Mouse (Mus musculus): Measurements from ENCODE around the gene Usp31. TPM values are rescaled to one million over a fixed set of nuclear protein-coding genes. Genes with fewer than 3 reads are reported as not detected.

Usp31 gene
- polyA plus RNA-seq, 1 experiment, result 25.5 TPM

DNA sequence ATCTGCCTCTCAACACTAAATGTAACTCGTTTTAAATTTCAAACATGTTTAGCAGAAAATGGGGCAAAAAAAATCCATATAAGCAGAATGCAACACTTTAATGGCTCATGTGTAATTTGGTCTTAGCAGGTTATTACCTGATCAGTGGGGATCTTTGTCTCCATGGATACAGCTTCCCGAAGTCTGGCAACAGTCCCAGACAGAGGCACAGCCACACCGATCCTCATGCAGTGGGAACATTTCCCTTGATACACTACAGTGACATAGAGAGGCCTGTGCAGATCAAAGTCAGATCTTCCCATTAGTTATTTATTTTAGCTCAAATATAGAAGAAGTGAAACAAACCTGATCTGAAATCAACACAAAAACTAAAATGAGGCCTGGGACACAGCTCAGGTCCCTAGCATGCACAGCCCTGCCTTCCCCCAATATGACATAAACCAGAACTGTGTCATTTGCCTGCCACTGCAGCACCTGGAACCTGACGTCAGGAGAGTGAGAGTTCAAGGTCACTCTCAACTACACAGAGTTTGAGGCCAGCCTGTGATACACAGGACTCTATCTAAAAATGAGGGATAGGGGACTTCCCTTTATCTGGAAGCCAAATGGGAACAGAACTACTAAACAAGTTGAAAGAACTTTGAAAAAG is 29.8 kb downstream of the Usp31 start:
- peak in 1 of 2 experiments; percentile 33 for DNase-seq (ENCODE audit: extremely low spot score in 1 of 2, low spot score in 1 of 2)

DNA sequence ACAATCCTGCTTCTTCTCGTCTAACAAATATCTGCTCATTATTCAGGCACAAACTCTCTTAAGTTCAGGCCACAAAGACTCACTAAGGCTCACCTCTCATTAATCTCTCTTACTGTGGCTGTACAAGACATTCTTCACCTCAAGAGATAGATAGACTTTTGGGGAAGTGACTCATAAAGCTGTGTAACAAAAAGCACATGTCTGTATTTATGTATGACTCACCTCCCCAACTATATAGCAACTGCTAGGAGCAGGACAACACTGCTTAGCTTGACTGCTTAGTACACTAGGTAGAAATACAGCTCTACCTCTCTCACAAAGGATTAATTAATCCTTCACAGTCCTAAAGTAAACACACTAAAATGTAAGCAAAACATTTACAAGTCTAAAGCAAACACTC is 46.3 kb downstream of the Usp31 start:
- DNase-seq (ENCODE audit: extremely low spot score in 1 of 2, low spot score in 1 of 2), result no peak

DNA sequence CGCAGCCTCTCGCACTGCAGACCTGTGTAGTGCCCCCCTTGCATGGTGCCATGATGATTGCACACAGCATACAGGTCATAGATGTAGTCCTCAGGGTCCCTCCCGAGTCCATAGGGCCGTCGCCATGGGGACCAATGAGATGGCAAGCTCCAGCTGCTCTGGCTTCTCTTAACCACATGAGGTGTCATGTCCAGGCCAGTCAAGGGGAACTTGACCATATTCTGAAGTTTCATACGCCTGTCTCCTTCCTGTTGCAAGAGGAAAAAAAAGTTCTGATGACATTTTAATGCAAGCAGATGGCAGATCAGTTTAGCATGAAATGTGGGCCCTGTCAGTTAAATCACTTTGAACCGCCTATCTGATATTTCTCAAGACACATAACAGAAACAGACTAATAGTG is 48.2 kb downstream of the Usp31 start:
- no peak for DNase-seq (ENCODE audit: extremely low spot score in 1 of 2, low spot score in 1 of 2)

DNA sequence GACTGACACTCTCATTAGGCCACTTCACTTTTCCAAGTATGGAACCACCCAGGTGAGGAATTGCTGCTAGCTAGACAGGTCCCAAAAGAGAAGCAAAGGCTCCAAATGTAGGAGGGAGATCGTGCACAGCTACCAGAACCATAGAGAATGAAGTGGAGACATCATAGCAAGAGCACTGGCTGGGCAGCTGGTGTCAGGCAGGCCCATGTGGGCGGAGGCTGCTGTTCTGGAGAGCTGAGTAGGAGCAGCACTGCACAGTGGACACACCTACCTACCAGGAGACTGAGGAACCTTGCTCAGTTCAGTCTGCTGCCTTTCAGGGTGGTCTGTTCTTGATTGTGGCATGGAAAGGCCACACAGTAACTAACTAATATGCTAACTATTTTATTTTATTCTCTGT is 52.4 kb downstream of the Usp31 start:
- no peak for DNase-seq (ENCODE audit: extremely low spot score in 1 of 2, low spot score in 1 of 2)

DNA sequence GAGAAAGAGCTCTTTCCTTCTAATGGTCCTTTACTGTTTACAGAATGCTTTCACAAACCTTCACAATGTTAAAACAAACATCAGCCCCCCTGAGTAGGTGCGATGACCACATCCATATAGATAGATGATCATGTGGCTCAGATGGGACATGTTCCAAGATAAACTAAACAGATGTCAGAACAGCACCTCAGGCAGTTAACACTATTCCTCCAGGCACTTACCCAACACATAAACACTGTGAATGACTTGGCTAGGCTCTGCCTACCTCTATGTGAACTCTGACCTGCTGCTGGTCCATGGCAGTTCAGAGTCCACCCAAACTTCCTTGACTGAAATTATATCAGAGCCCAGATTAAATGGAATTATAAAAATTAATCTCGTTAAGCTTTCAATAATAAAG is 54.4 kb downstream of the Usp31 start:
- no peak for DNase-seq (ENCODE audit: extremely low spot score in 1 of 2, low spot score in 1 of 2)

DNA sequence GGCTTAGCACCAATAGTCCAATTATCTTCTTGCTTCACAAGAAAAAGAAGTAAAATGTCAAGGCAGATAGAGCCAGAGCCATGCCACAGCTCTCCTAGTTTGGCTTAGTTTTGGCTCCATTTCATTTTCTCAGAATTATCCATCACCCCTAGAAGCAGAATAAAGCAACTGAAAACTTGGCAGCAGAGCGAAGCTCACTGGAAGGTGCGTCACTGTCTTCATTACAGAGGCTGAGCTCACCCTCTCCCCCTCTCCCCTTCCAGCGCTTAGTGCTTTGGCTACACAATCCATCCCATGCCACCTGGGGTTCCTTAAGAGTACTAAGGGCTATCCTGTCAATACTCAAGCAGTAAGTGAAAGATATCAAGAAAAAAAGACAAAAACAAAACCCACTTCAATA is 56.3 kb downstream of the Usp31 start:
- DNase-seq (ENCODE audit: extremely low spot score in 1 of 2, low spot score in 1 of 2), result peak; percentile 35 to 75

DNA sequence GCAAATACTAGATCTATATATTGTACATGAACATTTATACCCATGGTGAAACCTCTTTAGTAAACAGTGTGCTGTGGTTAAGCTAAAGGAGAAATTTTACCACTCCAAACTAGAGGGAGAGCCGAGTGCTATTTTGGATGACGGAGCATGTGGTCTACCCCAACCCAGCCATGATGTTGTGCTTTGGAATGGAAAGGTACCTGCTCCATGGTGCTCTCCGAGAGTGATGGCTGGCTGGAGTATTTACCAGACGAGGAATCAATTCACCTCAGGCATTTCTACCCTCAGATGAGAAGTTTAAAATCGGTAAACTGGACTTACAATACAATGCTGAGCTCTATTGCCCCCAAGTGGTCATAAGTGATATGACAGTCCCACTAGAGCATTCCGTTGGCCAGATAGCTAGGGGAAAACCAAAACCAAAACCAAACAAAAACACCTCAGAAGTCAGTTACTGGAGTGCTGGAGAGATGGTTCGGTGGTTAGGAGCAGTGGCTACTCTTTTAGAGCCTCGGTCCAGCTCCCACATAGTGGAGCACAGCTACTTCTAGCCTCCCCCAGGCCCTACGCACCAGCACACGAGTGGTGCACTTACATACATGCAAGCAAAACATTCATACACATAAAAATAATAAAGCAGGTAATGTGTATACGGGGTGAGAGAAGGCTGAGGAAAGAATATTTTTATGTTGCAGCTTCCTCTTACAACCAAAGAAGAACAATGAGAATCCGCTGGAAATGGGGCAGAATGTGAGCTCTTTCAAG is 65.9 kb downstream of the Usp31 start:
- peak; percentile 36 to 84 for DNase-seq (ENCODE audit: extremely low spot score in 1 of 2, low spot score in 1 of 2)

DNA sequence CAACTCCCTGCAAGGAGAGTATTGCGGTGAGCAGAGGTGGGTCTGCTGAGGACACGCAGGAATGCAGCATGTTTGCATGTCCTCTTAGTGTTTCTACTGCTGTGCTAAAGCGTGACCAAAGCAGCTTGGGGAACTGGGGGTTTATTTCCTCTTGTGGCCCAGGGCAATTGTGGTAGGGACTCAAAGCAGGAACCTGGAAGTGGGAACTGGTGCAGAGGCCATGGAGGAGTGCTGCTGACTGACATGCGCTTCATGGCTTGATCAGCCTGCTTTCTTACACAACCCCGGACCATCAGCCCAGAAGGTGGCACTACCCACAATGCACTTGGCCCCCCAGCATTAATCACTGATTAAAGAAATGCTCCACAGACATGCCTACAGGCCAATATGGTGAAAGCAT is 70.3 kb downstream of the Usp31 start:
- DNase-seq (ENCODE audit: extremely low spot score in 1 of 2, low spot score in 1 of 2), result no peak

DNA sequence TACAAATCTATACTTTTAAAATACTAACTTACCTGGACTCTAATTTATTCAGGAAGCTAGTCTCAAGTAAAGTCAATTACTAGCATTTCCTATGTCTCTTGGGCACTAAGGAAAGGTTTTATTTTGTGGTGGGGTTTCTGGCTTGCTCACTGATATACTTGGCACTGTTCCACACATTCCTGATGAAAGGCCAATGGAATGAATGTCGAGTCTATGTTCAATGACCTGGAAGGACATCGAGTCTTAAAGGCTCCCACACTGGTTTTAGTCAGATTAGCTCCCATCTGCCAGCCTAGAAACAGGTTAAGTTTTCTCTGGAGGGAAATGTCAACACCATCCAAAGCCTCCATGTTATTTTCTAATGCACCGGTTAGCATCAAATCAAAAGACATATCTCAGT is 72.8 kb downstream of the Usp31 start:
- DNase-seq (ENCODE audit: extremely low spot score in 1 of 2, low spot score in 1 of 2), result no peak

DNA sequence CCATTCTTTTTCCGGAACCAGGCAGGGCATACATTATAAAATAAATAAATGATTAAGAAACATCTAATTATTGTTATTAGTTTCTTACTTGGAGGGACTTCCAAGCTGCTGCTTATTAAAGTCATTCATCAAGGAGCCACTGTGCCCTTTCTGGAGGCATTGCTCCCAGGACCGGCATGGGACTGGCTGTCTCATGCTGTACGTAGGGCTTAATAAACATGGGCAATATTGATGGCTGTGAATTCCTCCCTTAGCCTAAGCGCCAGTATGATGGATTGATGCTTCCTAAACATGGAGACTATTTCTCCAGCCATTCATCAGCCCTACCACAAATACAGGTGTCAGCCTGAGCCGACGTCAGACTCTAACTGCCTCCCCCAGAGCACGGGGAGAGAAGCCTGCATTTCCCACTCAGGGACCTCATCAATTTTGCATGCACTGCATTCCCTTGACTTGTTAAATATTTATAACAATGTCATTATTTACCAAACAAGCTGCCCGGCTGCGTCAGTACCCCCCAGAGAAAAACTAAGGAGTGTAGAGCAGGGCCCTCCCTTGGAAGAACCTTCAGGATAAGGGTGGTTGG is 84.1 kb downstream of the Usp31 start:
- DNase-seq (ENCODE audit: extremely low spot score in 1 of 2, low spot score in 1 of 2), result no peak

DNA sequence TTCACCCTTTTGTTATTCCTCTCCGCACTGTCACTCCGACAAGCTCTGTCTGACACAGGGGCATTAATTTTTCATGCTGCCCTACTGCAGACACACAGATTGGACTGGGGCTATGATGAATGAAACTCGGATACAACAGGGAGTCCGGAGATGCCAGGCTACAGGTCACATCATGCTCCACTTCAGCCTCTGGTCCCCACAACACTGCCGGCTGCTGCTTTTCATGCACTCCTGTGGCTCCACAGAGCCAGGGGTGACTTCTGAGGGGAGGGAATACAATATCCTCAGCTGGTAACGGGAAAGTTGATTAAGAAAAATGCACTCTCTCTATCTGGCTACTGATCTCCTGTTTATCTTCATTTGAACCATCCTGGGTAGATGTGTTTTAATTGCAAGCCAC is 84.6 kb downstream of the Usp31 start:
- no peak for DNase-seq (ENCODE audit: extremely low spot score in 1 of 2, low spot score in 1 of 2)

DNA sequence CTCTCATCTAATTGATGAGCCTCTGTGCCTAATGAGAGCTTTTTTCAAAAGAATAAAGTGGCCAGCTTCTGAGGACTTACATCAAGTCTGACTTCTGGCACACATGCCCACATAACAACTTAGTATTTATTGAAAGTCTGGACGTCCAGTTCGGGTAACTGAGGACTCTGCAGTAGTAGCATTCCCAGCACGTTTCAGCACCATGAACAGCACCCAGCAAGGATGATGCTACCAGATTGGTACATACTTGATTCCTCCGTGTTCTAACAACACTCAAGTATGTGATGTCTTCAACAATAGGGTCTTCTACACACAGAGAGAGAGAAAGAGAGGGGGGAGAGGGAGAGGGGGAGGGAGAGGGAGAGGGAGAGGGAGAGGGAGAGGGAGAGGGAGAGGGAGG is 105.4 kb downstream of the Usp31 start:
- no peak for DNase-seq (ENCODE audit: extremely low spot score in 1 of 2, low spot score in 1 of 2)

DNA sequence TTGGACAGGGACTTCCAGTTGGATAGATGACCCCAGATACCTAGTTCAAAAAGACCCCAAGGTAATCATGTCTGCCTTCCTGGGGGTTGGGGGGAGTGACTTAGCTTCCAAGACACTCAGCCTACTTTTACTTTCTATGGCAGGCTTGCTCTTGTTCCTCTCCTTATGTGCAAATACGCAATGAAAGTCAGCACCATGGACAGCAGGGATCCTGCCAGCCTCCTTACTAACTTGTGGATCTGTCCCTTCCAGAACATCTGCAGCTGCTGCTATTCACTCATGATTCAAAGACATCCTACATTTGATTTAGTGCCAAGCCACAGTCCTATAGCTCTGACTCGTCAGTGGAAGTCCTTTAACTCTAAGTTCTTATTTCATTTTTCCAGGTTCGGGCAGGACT is 110.7 kb downstream of the Usp31 start:
- no peak for DNase-seq (ENCODE audit: extremely low spot score in 1 of 2, low spot score in 1 of 2)

DNA sequence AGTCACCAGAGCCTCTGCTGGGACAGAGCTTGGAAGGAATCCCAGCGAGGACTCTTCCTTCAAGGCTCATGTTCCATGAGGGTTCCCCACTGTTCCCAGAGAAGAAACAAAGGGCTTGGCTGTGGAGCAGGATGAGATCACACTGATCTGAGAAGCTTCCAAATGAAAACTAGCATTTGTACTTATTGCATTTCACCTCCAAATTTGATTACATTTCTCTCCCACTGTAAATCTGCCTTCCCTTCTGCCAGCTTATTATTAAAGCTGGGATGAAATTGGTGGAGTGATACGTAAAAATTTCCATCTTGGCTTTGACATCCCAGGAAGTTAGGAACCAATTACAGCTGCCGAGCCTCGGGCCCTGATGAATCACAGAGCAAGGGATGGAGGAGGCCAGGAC is 111.6 kb downstream of the Usp31 start:
- DNase-seq (ENCODE audit: extremely low spot score in 1 of 2, low spot score in 1 of 2), result no peak

DNA sequence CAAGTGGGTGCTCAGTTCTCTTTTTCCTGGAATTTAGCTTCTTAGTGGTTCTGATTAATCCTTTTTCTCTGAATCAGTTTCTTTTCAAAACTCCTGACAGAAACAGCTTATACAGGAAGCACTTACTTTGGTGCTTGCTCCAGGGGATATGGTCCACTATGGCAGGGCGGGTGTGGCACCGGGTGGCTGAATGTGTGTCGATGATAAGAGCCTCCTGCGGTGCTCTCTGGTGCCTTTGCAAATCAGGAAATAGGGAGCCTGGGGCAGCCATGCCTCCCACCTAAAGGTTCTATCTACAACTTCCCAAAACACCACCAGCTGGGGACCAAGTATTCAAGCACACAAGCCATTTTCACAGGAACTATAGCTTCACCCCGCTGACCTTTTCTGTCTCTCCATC is 112.0 kb downstream of the Usp31 start:
- DNase-seq (ENCODE audit: extremely low spot score in 1 of 2, low spot score in 1 of 2), result no peak

DNA sequence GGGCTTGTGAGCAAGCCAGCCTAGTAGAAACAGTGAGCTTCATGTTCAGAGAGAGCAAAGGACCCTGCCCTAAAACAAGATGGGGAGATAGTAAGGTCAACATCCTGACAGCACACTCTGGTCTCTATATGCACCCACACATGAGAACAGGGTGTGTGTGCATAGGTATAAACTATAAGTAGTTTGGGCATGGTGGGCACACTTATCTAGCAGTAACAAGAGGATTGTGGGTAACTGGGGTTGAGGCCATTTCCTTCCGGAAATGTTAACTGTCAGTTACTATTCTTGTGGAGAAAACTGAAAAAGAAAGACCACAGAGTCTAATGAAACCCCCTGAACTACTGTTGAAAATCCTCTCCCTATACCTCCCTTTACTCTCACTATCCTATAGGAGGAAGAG is 112.4 kb downstream of the Usp31 start:
- DNase-seq (ENCODE audit: extremely low spot score in 1 of 2, low spot score in 1 of 2), result no peak

Other genes with a start within 250 kb of the Usp31 start
- gene Scnn1g, start 27.2 kb upstream of the Usp31 start, polyA plus RNA-seq (2012; rRNA removed), result 0.04 and 0.10 TPM in 2 replicates
- gene Scnn1b, start 157.8 kb upstream of the Usp31 start, polyA plus RNA-seq (2012; rRNA removed), result 0.22 and 0.27 TPM in 2 replicates